Mouse (Mus musculus) E14TG2a.4 (cell line): Measurements from ENCODE around the gene Gm17617.

Experiments used
- H3K27me3 ChIP-seq: 2 replicates; pipeline ENCODE4 v1.6.1; 2014; ENCODE audit warnings: low read length, control low read depth; ENCODE audit not compliant: insufficient read depth
- H3K36me3 ChIP-seq: 2 replicates; pipeline ENCODE4 v1.6.1; 2014; ENCODE audit warnings: low read length, control low read depth; ENCODE audit not compliant: insufficient read depth
- H3K4me1 ChIP-seq: replicated peaks from 2 replicates; pipeline ENCODE4 v1.6.1; 2014; ENCODE audit warnings: low read depth, low read length, control low read depth
- H3K4me3 ChIP-seq: replicated peaks from 2 replicates; pipeline ENCODE4 v1.5.1; 2014; ENCODE audit warnings: mild to moderate bottlenecking, low read length
- H3K9me3 ChIP-seq: 2 replicates; pipeline ENCODE4 v1.6.1; 2014; ENCODE audit warnings: low read length, control low read depth
- CTCF ChIP-seq: conservative IDR thresholded peaks from 2 replicates; pipeline ENCODE4 v1.5.1; 2014; ENCODE audit warnings: low read length
- NANOG ChIP-seq: IDR thresholded peaks from 2 replicates; pipeline ENCODE4 v1.6.1; 2014; ENCODE audit warnings: borderline replicate concordance, low read length, mixed read lengths
- POU5F1 ChIP-seq: IDR thresholded peaks from 2 replicates; pipeline ENCODE4 v1.6.1; 2014; ENCODE audit warnings: low read length, borderline replicate concordance

Gm17617 gene

GRCm38 (mm10) chr13:55171517-55172335 lies 38.4 kb upstream of the Gm17617 start:
- no peak for TF ChIP-seq NANOG
- TF ChIP-seq POU5F1: no peak
- no peak for TF ChIP-seq CTCF
- H3K27me3 ChIP-seq: peaks cover 26% of the 10 kb centered on the region
- peak overlapping the region; percentile 56 for H3K4me3 ChIP-seq
- no peaks in the 10 kb centered on the region for H3K36me3 ChIP-seq
- H3K9me3 ChIP-seq: peaks cover 4% of the 10 kb centered on the region
- peaks cover 46% of the 10 kb centered on the region for H3K4me1 ChIP-seq

- peaks cover 55% of the 10 kb centered on the region for H3K4me1 ChIP-seq
- H3K9me3 ChIP-seq: peaks cover 4% of the 10 kb centered on the region
- TF ChIP-seq CTCF: no peak
- TF ChIP-seq POU5F1: no peak
- no peak for TF ChIP-seq NANOG
- H3K4me3 ChIP-seq: peak overlapping the region; percentile 62
- no peaks in the 10 kb centered on the region for H3K36me3 ChIP-seq
- H3K27me3 ChIP-seq: peaks cover 28% of the 10 kb centered on the region
Measured at GRCm38 (mm10) chr13:55168958-55169369, 35.6 kb upstream of the Gm17617 start.

- TF ChIP-seq NANOG: no peak
- no peak for TF ChIP-seq POU5F1
- no peak for TF ChIP-seq CTCF
- peaks cover 55% of the 10 kb centered on the region for H3K4me1 ChIP-seq
- H3K36me3 ChIP-seq: no peaks in the 10 kb centered on the region
- peak overlapping the region; percentile 68; the same call in 1 of the 2 replicates for H3K4me3 ChIP-seq
- H3K9me3 ChIP-seq: peaks cover 4% of the 10 kb centered on the region
- H3K27me3 ChIP-seq: peaks cover 26% of the 10 kb centered on the region
Measured at GRCm38 (mm10) chr13:55168255-55168654, 34.9 kb upstream of the Gm17617 start.

GRCm38 (mm10) chr13:55167798-55168197 lies 34.5 kb upstream of the Gm17617 start:
- Histone ChIP-seq H3K4me3 (peak overlapping the region; percentile 68; the same call in 1 of the 2 replicates), H3K36me3 (no peaks in the 10 kb centered on the region), H3K9me3 (peaks cover 4% of the 10 kb centered on the region), H3K27me3 (peaks cover 25% of the 10 kb centered on the region), H3K4me1 (peaks cover 54% of the 10 kb centered on the region)
- TF ChIP-seq POU5F1 (no peak), CTCF (no peak), NANOG (no peak)

- Histone ChIP-seq H3K27me3 (peaks cover 17% of the 10 kb centered on the region), H3K9me3 (peaks cover 4% of the 10 kb centered on the region), H3K4me1 (peaks cover 51% of the 10 kb centered on the region), H3K36me3 (no peaks in the 10 kb centered on the region), H3K4me3 (peak overlapping the region; percentile 68)
- TF ChIP-seq CTCF (no peak), POU5F1 (no peak), NANOG (no peak)
Measured at GRCm38 (mm10) chr13:55166806-55167725, 33.7 kb upstream of the Gm17617 start.

- Histone ChIP-seq H3K9me3 (peaks cover 4% of the 10 kb centered on the region), H3K27me3 (peaks cover 9% of the 10 kb centered on the region), H3K36me3 (no peaks in the 10 kb centered on the region), H3K4me1 (peaks cover 51% of the 10 kb centered on the region), H3K4me3 (peak overlapping the region; percentile 68)
- no peak for TF ChIP-seq POU5F1
- TF ChIP-seq NANOG: no peak
- TF ChIP-seq CTCF: no peak
Measured at GRCm38 (mm10) chr13:55165831-55166339, 32.5 kb upstream of the Gm17617 start.

GRCm38 (mm10) chr13:55163553-55163952 lies 30.2 kb upstream of the Gm17617 start:
- Histone ChIP-seq H3K27me3 (peaks cover 17% of the 10 kb centered on the region), H3K4me3 (no peak overlapping the region), H3K4me1 (peaks cover 49% of the 10 kb centered on the region), H3K36me3 (no peaks in the 10 kb centered on the region), H3K9me3 (no peaks in the 10 kb centered on the region)
- no peak for TF ChIP-seq POU5F1
- no peak for TF ChIP-seq CTCF
- TF ChIP-seq NANOG: no peak

- no peaks in the 10 kb centered on the region for H3K36me3 ChIP-seq
- no peaks in the 10 kb centered on the region for H3K9me3 ChIP-seq
- H3K4me1 ChIP-seq: peaks cover 38% of the 10 kb centered on the region
- TF ChIP-seq POU5F1: no peak
- TF ChIP-seq NANOG: no peak
- TF ChIP-seq CTCF: no peak
- peaks cover 21% of the 10 kb centered on the region for H3K27me3 ChIP-seq
- no peak overlapping the region for H3K4me3 ChIP-seq
Measured at GRCm38 (mm10) chr13:55162365-55162764, 29.0 kb upstream of the Gm17617 start.
